Mouse (Mus musculus) megakaryocyte, embryonic 14.5 days (primary cell): ENCODE results near the gene Rtn3.

Experiments used
- FLI1 ChIP-seq: IDR thresholded peaks from 2 replicates; pipeline ENCODE4 v1.6.1; 2012; ENCODE audit warnings: low read length, inconsistent platforms, mixed read lengths
- GATA1 ChIP-seq: IDR thresholded peaks from 3 replicates; pipeline ENCODE4 v1.6.1; 2012; ENCODE audit warnings: mixed read lengths, low read length, inconsistent platforms, borderline replicate concordance

DNA sequence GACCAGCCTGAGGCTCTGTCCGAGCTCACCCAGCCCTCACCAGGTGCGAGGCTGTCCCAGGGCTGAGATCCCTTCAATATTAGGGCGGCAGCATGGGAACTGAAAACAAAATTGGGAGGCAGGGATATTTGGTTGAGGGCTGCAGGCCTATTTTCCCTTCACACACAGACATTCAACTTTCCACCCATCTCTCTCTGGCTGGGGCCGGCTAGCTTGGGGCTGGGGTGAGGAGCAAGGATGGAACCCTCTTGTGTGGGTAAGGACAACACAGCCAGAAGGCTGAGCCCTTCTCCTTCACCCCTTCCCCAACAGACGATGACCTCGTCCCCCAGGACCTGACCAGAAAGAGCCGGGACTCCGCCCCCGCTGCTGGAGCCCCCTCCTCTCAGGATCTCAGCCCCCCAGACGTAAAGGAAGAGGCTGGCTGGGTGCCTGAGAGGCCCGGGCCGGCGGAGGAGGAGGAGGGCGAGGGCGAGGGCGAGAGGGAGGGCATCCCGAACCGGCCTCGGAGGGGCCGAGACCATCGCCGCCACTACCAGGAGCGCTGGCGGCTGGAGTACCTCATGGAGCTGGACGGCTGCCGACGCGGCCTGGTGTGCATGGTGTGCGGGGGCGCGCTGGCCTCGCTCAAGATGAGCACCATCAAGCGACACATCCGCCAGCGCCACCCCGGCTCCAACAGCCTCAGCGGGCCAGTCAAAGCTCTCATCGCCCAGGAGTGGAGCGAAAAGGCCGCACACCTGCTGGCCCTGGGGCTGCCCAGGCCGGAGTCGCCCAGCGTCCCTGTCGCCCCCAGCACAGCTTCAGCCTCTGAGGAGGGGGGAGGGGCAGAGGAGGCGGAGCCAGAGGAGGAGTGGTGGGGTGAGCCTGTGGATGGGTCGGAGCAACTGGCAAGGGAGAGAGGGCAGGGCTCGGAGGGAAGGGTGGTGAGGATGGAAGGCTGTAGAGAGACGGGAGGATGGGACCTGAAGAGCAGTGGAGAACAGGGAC, 61.2 kb downstream of the Rtn3 start:
- TF ChIP-seq GATA1: no peak
- TF ChIP-seq FLI1: no peak
